Mouse (Mus musculus) midbrain, embryonic 14.5 days (tissue): Measurements from ENCODE around the gene Mup21. TPM values are rescaled to one million over a fixed set of nuclear protein-coding genes. Genes with fewer than 3 reads are reported as not detected.
"Not testable (repeated sequence)": the region's sequence is repeated elsewhere in the genome, so short reads cannot be mapped to it uniquely, and the experiment has no call there.

Experiments used
- ATAC-seq: fragments of 200-750 bp; cut with Nextera tagmentation; 2 replicates; pipeline ENCODE4 v1.8.0; 2017; ENCODE audit warnings: moderate number of reproducible peaks, moderate library complexity; ENCODE audit not compliant: low FRiP score, low TSS enrichment
- DNase-seq: peaks from one replicate; pipeline ENCODE4 v3.0.0-alpha.2; 2015
- H3K27ac ChIP-seq: fragments of 300-500 bp; sonication (generic); replicated peaks from 2 replicates; pipeline ENCODE4 v1.5.1; 2014; ENCODE audit warnings: mild to moderate bottlenecking, low read depth, low read length, moderate library complexity
- H3K27me3 ChIP-seq: fragments of 300-500 bp; sonication (generic); 2 replicates; pipeline ENCODE4 v1.6.1; 2014; ENCODE audit warnings: low read length, control low read depth, mixed read lengths; ENCODE audit not compliant: control insufficient read depth, insufficient read depth
- H3K36me3 ChIP-seq: fragments of 300-500 bp; sonication (generic); 2 replicates; pipeline ENCODE4 v1.6.1; 2014; ENCODE audit warnings: low read length, control low read depth; ENCODE audit not compliant: control insufficient read depth, insufficient read depth
- H3K4me1 ChIP-seq: fragments of 300-500 bp; sonication (generic); 2 replicates; pipeline ENCODE4 v1.6.1; 2014; ENCODE audit warnings: mild to moderate bottlenecking, antibody characterized with exemption, low read length, control low read depth; ENCODE audit not compliant: control insufficient read depth, insufficient read depth
- H3K4me2 ChIP-seq: fragments of 300-500 bp; sonication (generic); 2 replicates; pipeline ENCODE4 v1.6.1; 2014; ENCODE audit warnings: mild to moderate bottlenecking, low read length, moderate library complexity
- H3K4me3 ChIP-seq: fragments of 300-500 bp; sonication (generic); replicated peaks from 2 replicates; pipeline ENCODE4 v1.5.1; 2014; ENCODE audit warnings: low read depth, low read length
- H3K9ac ChIP-seq: fragments of 300-500 bp; sonication (generic); replicated peaks from 2 replicates; pipeline ENCODE4 v1.6.1; 2014; ENCODE audit warnings: mild to moderate bottlenecking, low read length, moderate library complexity
- H3K9me3 ChIP-seq: fragments of 300-500 bp; sonication (generic); 2 replicates; pipeline ENCODE4 v1.6.1; 2016; ENCODE audit warnings: low read length, control low read depth, mixed read lengths; ENCODE audit not compliant: control insufficient read depth
- WGBS: fragments of 180-500 bp; shearing (Covaris S2); extraction: QIAGEN DNeasy Blood & Tissue Kit; methylation state at CpG from one replicate; pipeline ENCODE4 v1.1.7; 2014; 5-methylcytosine and 5-hydroxymethylcytosine counted together
- polyA plus RNA-seq: library from polyadenylated mRNA; unstranded; fragments of >200 nt; fragmentation: Nextera tagmentation; extraction: Ambion mirVana; gene quantifications from 2 replicates; pipeline ENCODE4 v1.2.1, GENCODE M21; 2014

Gene Mup21
- not detected in 2 replicates for polyA plus RNA-seq

- no peak within 1 kb of the TSS for H3K4me3 ChIP-seq
- no peaks in the 10 kb centered on the region for H3K36me3 ChIP-seq
- H3K4me2 ChIP-seq: no peak within 1 kb of the TSS
- no peaks in the 10 kb centered on the region for H3K4me1 ChIP-seq
- H3K9ac ChIP-seq: no peak within 1 kb of the TSS
- ATAC-seq (no peak), DNase-seq (no peak)
- no peaks in the 10 kb centered on the region for H3K27me3 ChIP-seq
- WGBS: 82% methylated on average over 2 of the region's 2 CpGs
- no peak within 1 kb of the TSS for H3K27ac ChIP-seq
- H3K9me3 ChIP-seq: no peaks in the 10 kb centered on the region
These were observed at the start of gene Mup21 for GRCm38 (mm10) chr4:62150811-62151210. Gene Mup21, minus strand, starts transcription at chr4:62150863.

DNA sequence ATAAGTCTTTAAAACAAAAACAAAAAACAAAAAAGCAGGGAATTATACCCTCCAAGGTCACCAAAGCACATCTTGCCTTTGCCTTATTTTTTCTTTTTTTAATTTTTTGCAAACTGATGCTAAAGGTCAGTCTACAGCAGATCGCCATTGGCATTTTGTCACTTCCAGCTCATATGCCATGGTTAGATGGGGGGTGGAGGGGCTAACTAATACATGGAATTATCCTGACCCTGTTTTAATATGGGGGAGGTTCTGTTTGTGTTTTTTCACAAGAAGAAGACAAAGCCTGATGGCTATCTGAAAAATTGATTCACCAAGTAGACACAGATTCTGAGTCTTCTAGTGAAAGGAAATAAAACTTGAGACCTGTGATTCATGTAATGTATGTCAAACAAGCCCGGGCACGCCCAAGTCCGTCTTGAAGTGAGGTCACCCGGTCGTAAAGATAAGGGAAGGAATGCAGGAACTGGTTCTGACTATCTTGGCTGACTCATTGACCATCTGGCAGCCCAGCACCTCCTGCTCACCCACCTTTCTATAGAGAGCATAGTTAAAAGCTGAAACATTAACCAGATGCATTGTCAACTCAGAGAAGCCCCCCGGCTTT is 49.4 kb upstream of the Mup21 start:
- no peak for ATAC-seq
- no peak for DNase-seq
- 98% methylated on average over 7 of the region's 7 CpGs for WGBS

GRCm38 (mm10) chr4:62188778-62189177 is 38.1 kb upstream of the Mup21 start:
- H3K4me2 ChIP-seq: no peak overlapping the region

More for the DNA sequence above, 49.4 kb upstream of the Mup21 start:
- Histone ChIP-seq H3K36me3 (peaks cover 90% of the 10 kb centered on the region), H3K9ac (no peak overlapping the region), H3K27ac (no peak overlapping the region), H3K4me1 (no peaks in the 10 kb centered on the region), H3K4me3 (no peak overlapping the region), H3K4me2 (no peak overlapping the region), H3K27me3 (no peaks in the 10 kb centered on the region), H3K9me3 (peaks cover 29% of the 10 kb centered on the region)

DNA sequence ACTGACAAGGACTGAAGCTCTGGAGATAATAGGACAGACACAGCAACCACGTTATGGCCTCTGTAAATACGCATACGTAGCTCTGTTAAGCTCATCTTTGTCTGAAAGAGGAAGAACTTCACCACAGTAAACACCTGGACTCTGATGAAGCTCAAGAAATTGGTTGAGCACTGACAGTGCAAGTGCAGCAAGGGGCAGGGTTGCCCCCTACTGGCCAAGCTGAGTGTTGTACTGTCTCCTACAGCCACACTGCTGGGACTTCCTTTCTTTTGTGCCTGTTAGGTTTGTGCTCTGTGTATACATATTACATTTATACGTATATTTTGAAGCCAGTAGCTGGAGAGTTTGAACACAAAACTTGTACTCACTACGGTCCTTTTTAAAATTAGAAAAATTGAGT is 26.6 kb upstream of the Mup21 start:
- Histone ChIP-seq H3K36me3 (no peaks in the 10 kb centered on the region), H3K9me3 (no peaks in the 10 kb centered on the region), H3K9ac (no peak overlapping the region), H3K4me1 (no peaks in the 10 kb centered on the region), H3K27ac (no peak overlapping the region), H3K27me3 (no peaks in the 10 kb centered on the region), H3K4me2 (no peak overlapping the region), H3K4me3 (no peak overlapping the region)
- 39% methylated on average over 5 of the region's 5 CpGs for WGBS
- ATAC-seq (no peak), DNase-seq (peak; percentile 58)

More at GRCm38 (mm10) chr4:62188778-62189177, 38.1 kb upstream of the Mup21 start:
- H3K9me3 ChIP-seq: peaks cover 57% of the 10 kb centered on the region
- no peaks in the 10 kb centered on the region for H3K4me1 ChIP-seq
- DNase-seq: no peak
- H3K36me3 ChIP-seq: peaks cover 60% of the 10 kb centered on the region
- no peak overlapping the region for H3K4me3 ChIP-seq
- no peak for ATAC-seq
- no peak overlapping the region for H3K9ac ChIP-seq
- H3K27ac ChIP-seq: no peak overlapping the region
- no peaks in the 10 kb centered on the region for H3K27me3 ChIP-seq

DNA sequence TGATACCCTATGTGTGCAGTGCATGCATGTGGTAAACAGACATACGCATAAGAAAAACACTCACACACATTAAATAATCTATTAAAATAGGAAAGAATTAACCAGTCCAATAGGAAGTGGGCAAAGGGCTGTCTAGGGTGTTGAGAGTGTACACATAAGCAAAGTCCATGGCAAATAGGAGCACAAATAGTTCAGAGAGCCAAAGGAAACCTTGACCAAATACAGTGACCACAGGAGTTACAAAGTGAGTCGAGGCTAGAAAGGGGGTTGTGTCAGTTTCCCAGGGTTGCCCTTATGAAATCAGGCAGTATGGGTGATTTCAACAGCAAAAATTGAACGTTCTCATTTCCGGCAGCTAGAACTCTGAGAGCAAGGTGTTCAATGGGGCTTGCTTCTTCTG is 23.8 kb upstream of the Mup21 start:
- Histone ChIP-seq H3K4me2 (no peak overlapping the region), H3K27ac (no peak overlapping the region), H3K36me3 (no peaks in the 10 kb centered on the region), H3K4me1 (no peaks in the 10 kb centered on the region), H3K9ac (no peak overlapping the region), H3K27me3 (no peaks in the 10 kb centered on the region), H3K9me3 (no peaks in the 10 kb centered on the region), H3K4me3 (no peak overlapping the region)
- WGBS: 86% methylated on average over 4 of the region's 4 CpGs
- ATAC-seq: no peak
- DNase-seq: no peak

GRCm38 (mm10) chr4:62167636-62168035 is 17.0 kb upstream of the Mup21 start:
- H3K9ac ChIP-seq: not testable (repeated sequence)
- 93% methylated on average over 13 of the region's 13 CpGs for WGBS

GRCm38 (mm10) chr4:62158401-62158800 is 7.7 kb upstream of the Mup21 start:
- Histone ChIP-seq H3K27ac (no peak overlapping the region), H3K4me3 (no peak overlapping the region), H3K9ac (no peak overlapping the region), H3K4me1 (no peaks in the 10 kb centered on the region), H3K9me3 (no peaks in the 10 kb centered on the region), H3K36me3 (no peaks in the 10 kb centered on the region), H3K27me3 (no peaks in the 10 kb centered on the region), H3K4me2 (no peak overlapping the region)
- DNase-seq (no peak), ATAC-seq (no peak)
- WGBS: 69% methylated on average over 1 of the region's 1 CpGs

More at GRCm38 (mm10) chr4:62167636-62168035, 17.0 kb upstream of the Mup21 start:
- not testable (repeated sequence) for H3K4me1 ChIP-seq, H3K27me3 ChIP-seq, H3K27ac ChIP-seq, ATAC-seq, H3K4me2 ChIP-seq, H3K9me3 ChIP-seq, H3K4me3 ChIP-seq, DNase-seq, H3K36me3 ChIP-seq

GRCm38 (mm10) chr4:62133706-62134105 is 17.0 kb downstream of the Mup21 start:
- no peaks in the 10 kb centered on the region for H3K36me3 ChIP-seq
- H3K9ac ChIP-seq: no peak overlapping the region
- H3K27ac ChIP-seq: no peak overlapping the region
- WGBS: 69% methylated on average over 7 of the region's 7 CpGs
- H3K4me1 ChIP-seq: no peaks in the 10 kb centered on the region
- peak; percentile 49 for DNase-seq
- H3K9me3 ChIP-seq: no peaks in the 10 kb centered on the region
- H3K4me2 ChIP-seq: no peak overlapping the region
- no peak for ATAC-seq
- no peaks in the 10 kb centered on the region for H3K27me3 ChIP-seq
- no peak overlapping the region for H3K4me3 ChIP-seq

GRCm38 (mm10) chr4:62103366-62103765 is 47.3 kb downstream of the Mup21 start:
- not testable (repeated sequence) for H3K4me3 ChIP-seq, ATAC-seq, H3K4me2 ChIP-seq, H3K27ac ChIP-seq, H3K9me3 ChIP-seq, H3K27me3 ChIP-seq, H3K9ac ChIP-seq, H3K36me3 ChIP-seq, H3K4me1 ChIP-seq
- peak; percentile 51 for DNase-seq
- WGBS: 75% methylated on average over 1 of the region's 2 CpGs
